Mouse (Mus musculus) liver, adult (tissue): ENCODE data around the gene Bnip1.

Experiments
- GATA4 ChIP-seq: IDR thresholded peaks from 2 replicates; pipeline ENCODE4 v1.6.1; 2014; ENCODE audit warnings: mild to moderate bottlenecking, low read length; ENCODE audit not compliant: insufficient replicate concordance

The Bnip1 gene

DNA sequence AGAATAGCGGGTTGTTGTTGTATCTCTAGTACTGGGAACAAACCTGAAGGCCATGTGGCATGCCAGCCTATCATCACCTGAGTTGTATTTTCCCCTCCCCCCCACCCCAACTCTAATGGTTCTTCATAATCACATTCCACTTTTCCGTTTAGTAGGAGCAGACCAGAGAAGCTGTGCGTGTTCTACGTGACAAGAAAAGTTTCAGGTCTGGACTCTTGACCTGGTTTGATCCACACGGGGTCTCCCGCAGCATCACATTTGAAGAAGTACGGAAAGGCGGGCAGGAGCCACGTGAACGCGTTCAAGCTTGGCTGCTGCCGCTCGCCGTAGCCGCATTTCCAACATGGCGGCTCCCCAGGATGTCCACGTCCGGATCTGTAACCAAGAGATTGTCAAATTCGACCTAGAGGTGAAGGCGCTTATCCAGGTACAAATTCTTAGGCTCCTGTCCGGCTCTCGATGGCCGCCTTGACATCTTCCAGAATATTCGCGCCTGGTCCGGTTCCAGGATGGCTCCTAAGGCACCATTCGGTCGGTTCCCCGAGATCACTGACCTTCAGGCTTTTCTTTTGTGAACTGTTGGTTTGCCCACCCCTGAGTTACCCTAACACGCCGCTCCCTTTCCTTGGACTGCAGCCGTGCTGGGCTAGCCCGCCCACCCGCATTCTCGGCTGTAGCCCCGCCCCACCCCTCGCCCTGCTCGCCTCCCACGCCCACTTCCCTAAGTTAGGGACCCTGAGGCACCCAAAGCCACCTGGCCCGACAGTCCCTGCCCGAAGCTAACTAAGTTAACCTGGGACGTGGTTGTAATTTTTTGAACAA, at the start of gene Bnip1:
Gene Bnip1 (plus strand): TSS at position 317 of the 822 bp plus-strand sequence.
- peak; percentile 28; the same call in 1 of the 2 replicates for TF ChIP-seq GATA4

GRCm38 (mm10) chr17:26742581-26742980, 38.3 kb upstream of the Bnip1 start:
- TF ChIP-seq GATA4, result no peak

GRCm38 (mm10) chr17:26743294-26743693, 37.6 kb upstream of the Bnip1 start:
- no peak for TF ChIP-seq GATA4

DNA sequence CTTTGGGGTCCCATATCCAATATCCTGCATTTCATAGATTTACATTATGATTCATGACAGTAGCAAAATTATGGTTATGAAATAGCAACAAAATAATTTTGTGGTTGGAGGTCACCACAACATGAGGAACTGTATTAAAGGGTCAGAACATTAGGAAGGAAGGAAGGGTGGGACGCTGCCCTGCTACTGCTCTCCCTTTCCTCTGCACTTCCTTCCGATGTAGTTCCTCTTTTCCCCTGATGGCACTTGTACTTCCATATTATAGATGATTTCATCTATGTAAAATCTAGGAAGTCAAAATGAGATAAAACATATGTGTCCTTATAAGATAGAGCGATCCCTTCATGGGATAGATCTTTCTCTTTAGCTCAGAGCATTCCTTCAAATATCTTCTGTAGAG, 30.9 kb upstream of the Bnip1 start:
- no peak for TF ChIP-seq GATA4

GRCm38 (mm10) chr17:26752297-26752696, 28.6 kb upstream of the Bnip1 start:
- TF ChIP-seq GATA4, result no peak

GRCm38 (mm10) chr17:26753476-26753875, 27.4 kb upstream of the Bnip1 start:
- no peak for TF ChIP-seq GATA4

DNA sequence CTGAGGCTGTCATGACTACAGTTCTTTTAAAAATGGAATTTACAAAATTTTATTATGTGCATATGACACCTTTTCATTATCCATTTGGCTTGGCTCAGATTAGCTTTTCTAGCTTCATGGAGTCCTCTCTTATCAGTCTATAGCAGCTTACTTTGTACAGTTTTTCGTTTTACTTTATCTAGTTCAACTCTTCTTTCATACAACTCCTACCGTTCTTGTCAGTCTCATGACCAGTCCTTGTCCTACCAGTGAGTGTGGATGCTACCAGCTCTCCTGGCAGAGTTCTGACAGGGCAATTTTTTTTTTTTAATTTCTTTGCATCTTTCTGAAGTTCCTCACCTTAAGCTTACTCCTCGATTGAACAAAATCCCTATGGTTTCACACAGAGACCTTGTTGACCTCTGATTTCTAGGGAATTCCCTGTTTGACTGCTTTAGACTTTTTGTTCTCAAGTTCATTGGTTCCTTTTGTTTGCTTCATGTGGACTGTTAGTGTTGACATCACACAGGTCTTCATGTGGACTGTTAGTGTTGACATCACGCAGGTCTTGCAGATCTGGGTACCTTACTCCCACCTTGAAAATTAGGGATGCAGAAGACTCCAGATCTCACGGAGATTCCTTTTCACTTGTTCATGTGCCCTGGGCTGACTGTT, 13.6 kb upstream of the Bnip1 start:
- no peak for TF ChIP-seq GATA4

DNA sequence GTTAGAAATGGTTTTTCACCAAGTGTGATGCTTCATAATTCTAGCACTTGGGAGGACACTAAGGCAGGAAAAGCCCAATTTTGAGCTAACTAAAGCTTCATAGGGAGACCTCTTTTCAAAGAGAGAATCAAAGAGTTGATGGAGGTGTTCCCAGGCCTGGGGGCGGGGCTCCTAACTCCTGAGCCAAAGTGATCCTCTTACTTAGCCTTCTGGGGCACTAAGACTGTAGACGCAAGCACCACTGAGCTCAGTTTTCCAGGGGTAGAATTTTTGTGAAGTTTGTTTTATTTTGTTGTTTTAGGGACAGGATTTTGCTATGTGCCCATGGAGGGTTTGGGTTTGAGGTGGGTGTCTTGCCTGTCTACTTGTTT, 13.1 kb upstream of the Bnip1 start:
- TF ChIP-seq GATA4, result no peak

GRCm38 (mm10) chr17:26776211-26776610, 4.7 kb upstream of the Bnip1 start:
- TF ChIP-seq GATA4, result no peak

DNA sequence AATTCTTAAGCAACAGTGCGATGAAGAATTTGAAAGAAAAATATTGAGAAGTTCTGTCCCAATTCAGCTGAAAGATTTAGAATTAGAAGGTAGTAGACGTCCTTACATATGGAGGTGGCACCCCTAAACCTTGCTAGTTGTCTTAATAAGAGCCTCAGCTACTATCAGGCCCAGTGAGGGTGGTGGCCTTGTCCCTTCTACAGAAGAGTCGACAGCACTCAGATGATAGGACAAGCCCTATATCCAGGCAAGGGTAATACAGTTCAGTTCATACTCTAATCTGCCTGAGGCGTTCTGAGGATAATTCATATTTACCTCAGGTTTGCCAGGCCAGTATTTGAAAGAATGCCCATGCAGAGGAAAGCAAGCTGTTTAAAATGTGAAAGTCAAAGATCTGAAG, 2.9 kb upstream of the Bnip1 start:
- no peak for TF ChIP-seq GATA4

- TF ChIP-seq GATA4, result no peak
Observed at GRCm38 (mm10) chr17:26778430-26779100, 2.3 kb upstream of the Bnip1 start.

DNA sequence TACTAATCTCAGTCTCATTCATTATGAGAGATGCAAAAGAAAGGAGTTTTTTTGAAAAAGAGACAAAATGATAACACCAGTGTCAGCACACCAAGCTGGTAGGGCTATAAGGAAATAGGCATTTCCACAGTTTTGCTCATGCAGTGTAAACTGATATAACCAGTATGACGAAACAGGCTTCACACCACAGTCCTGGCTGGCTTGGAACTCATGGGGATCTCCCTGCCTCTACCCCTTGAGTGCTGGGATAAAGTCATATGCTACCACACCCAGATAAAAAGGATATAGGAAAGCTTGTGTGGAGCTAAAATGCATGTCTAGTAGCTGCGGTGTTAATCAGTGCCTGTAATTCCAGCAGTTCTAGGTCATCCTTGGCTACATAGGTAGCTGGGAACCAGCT, 1.4 kb upstream of the Bnip1 start:
- no peak for TF ChIP-seq GATA4

GRCm38 (mm10) chr17:26781610-26782043, 761 bp downstream of the Bnip1 start:
- TF ChIP-seq GATA4, result no peak

DNA sequence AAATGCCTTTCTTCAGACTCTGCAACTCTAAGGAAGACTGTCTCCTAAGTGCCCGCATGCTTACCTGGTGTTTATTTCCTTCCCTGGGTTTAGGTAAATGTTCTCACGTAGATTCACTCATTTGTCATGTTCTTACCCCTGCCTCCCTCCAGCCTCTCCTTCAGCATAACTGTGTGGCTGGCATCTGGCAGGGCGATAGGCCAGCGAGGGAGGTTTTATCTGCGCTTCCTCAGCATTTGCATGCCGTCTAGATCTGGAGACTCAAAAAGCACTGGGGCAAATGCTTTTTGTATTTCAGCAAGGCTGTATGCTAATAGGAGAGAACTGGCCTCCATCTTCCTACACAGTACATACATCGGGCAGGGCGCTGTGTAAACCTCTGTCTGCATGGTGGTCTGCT, 3.7 kb downstream of the Bnip1 start:
- TF ChIP-seq GATA4, result no peak

DNA sequence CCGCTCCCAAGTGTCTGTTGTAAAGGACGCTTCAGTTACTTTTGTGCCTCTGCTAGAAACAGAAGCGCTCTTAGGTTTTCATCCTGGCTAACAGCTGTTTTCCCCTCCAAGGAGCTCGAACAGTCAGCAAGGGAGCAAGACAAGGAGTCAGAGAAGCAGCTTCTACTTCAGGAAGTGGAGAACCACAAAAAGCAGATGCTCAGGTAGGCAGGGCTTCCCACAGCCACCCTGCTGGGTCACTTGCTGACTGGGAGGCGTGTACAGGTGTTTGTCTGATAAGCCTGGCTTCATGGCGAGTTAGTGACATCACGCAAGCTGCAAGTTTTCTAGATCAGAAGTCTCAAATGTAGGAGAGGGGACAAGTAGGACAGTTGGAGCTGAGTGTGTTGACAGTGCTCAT, 5.7 kb downstream of the Bnip1 start:
- no peak for TF ChIP-seq GATA4

DNA sequence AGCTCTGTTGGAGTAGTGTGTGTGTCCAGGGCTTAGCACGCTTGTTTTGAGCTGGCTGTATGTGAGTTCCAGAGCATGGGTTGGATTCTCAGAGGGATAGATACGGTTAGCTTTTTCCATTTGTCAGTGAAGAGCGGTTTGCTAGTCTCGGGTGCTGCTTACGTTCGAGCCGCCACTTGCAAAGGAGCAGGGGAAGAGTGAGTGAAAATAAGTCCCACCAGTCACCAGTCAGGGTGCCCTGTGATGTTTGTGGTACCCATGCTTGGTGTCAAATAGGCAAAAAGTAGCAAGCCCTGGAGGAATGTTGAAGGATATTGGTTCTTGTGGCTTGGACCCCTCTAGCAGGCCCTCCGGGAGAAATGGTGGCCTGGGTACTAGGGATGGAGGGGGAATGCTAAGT, 8.1 kb downstream of the Bnip1 start:
- no peak for TF ChIP-seq GATA4
